16 mouse cellular contexts compared by ENCODE assay signal in the genomic region with DNA sequence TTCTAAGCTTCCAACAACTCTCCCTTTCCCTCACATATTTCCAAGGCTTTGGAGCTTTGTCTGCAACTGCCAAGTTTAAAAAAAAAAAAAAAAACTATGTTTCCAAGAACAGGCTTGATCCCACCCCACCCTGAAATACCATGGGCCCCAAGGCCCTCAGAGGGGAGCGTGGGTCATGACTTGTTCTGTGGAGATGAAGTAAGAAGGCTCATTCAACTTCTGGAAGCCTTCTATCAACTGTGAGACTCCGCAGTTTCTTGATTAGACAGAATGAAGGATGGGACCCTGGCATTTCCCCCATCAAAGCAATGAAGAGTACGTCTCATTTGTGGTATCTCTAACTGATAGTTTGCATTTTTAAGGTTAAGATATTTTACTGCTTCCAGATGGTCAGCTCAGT. TPM values are rescaled to one million over a fixed set of nuclear protein-coding genes. Genes with fewer than 3 reads are reported as not detected.
"Had no signal": no experiment of that assay in that cellular context is flagged by ENCODE, and none has a peak within 500 bp of the region (broad histone marks: within the 10 kb centered on the region; RNA-seq: fewer than 3 reads in every experiment).

No protein-coding gene starts in this region.

- H3K9ac ChIP-seq: limb, embryonic 13.5 days; liver, embryonic 13.5 days had no signal

- H3K9me3 ChIP-seq: limb, embryonic 13.5 days; liver, embryonic 13.5 days had no signal

- DNase-seq: kidney, adult 8-10 months; left cerebral cortex, postnatal 4 days; liver, embryonic 13.5 days; lung, adult 2 months; lung, postnatal 14 days; lung, postnatal 4 days; midbrain, embryonic 14.5 days; thymus, adult 2 months; thymus, postnatal 14 days; thymus, postnatal 4 days had no signal

- H3K27me3 ChIP-seq: limb, embryonic 13.5 days; liver, embryonic 13.5 days had no signal

- ATAC-seq: intestine, postnatal 0 days had no signal

- H3K36me3 ChIP-seq: limb, embryonic 13.5 days; liver, embryonic 13.5 days had no signal

- H3K4me3 ChIP-seq: limb, embryonic 13.5 days; liver, embryonic 13.5 days had no signal

- H3K4me2 ChIP-seq: limb, embryonic 13.5 days; liver, embryonic 13.5 days; midbrain, embryonic 11.5 days had no signal

- H3K4me1 ChIP-seq: limb, embryonic 13.5 days; liver, embryonic 13.5 days had no signal

- H3K27ac ChIP-seq: limb, embryonic 13.5 days; liver, embryonic 13.5 days; stomach, postnatal 0 days had no signal

RNA-seq across cellular contexts. Expression of a gene that starts 13.0 kb away (rescaled TPM):
- total RNA-seq: megakaryocyte progenitor cell, adult 5-6 weeks; megakaryocyte-erythroid progenitor cell, adult 5-6 weeks had no signal
